Mouse (Mus musculus) intestine, embryonic 14.5 days (tissue): ENCODE results near the gene Anapc10. TPM values are rescaled to one million over a fixed set of nuclear protein-coding genes. Genes with fewer than 3 reads are reported as not detected.
"Not testable (repeated sequence)": the region's sequence is repeated elsewhere in the genome, so short reads cannot be mapped to it uniquely, and the experiment has no call there.

Experiments used
- ATAC-seq: fragments of 200-750 bp; cut with Nextera tagmentation; replicated peaks from 2 replicates; pipeline ENCODE4 v1.8.0; 2017; ENCODE audit warnings: low read depth, moderate number of reproducible peaks, moderate TSS enrichment, moderate library complexity; ENCODE audit not compliant: low FRiP score, low TSS enrichment
- DNase-seq: peaks from one replicate; pipeline ENCODE4 v3.0.0-alpha.2; 2018; ENCODE audit warnings: low spot score
- H3K27ac ChIP-seq: fragments of 300-500 bp; sonication (generic); 2 replicates; pipeline ENCODE4 v1.5.1; 2014; ENCODE audit warnings: low read depth, mild to moderate bottlenecking, control low read depth
- H3K27me3 ChIP-seq: fragments of 300-500 bp; sonication (generic); replicated peaks from 2 replicates; pipeline ENCODE4 v1.6.1; 2014; ENCODE audit warnings: low read length, control low read depth; ENCODE audit not compliant: control insufficient read depth, insufficient read depth
- H3K36me3 ChIP-seq: fragments of 300-500 bp; sonication (generic); 2 replicates; pipeline ENCODE4 v1.6.1; 2014; ENCODE audit warnings: low read length, control low read depth; ENCODE audit not compliant: control insufficient read depth, insufficient read depth
- H3K4me1 ChIP-seq: fragments of 300-500 bp; sonication (generic); replicated peaks from 2 replicates; pipeline ENCODE4 v1.6.1; 2014; ENCODE audit warnings: low read length, control low read depth, mixed read lengths; ENCODE audit not compliant: control insufficient read depth, insufficient read depth
- H3K4me2 ChIP-seq: fragments of 300-500 bp; sonication (generic); 2 replicates; pipeline ENCODE4 v1.6.1; 2014; ENCODE audit warnings: low read length
- H3K4me3 ChIP-seq: fragments of 300-500 bp; sonication (generic); 2 replicates; pipeline ENCODE4 v1.5.1; 2014; ENCODE audit warnings: low read depth, low read length, control low read depth, mixed read lengths
- H3K9ac ChIP-seq: fragments of 300-500 bp; sonication (generic); 2 replicates; pipeline ENCODE4 v1.6.1; 2014; ENCODE audit warnings: mild to moderate bottlenecking, low read length
- H3K9me3 ChIP-seq: fragments of 300-500 bp; sonication (generic); 2 replicates; pipeline ENCODE4 v1.6.1; 2016; ENCODE audit warnings: low read length, control low read depth; ENCODE audit not compliant: control insufficient read depth
- WGBS: fragments of 180-500 bp; shearing (Covaris S2); extraction: QIAGEN DNeasy Blood & Tissue Kit; methylation state at CpG from one replicate; pipeline ENCODE4 v1.1.7; 2014; 5-methylcytosine and 5-hydroxymethylcytosine counted together
- polyA plus RNA-seq: library from polyadenylated mRNA; unstranded; fragments of >200 nt; fragmentation: Nextera tagmentation; extraction: Ambion mirVana; gene quantifications from 2 replicates; pipeline ENCODE4 v1.2.1, GENCODE M21; 2014

Gene Anapc10
- polyA plus RNA-seq, 1 experiment from 2014 or later: 34.8 TPM

- Histone ChIP-seq H3K27me3 (no peaks in the 10 kb centered on the region), H3K9ac (no peak overlapping the region), H3K4me2 (no peak overlapping the region), H3K36me3 (peaks cover 5% of the 10 kb centered on the region; the same call in 1 of the 2 replicates), H3K9me3 (no peaks in the 10 kb centered on the region), H3K4me3 (no peak overlapping the region), H3K4me1 (no peaks in the 10 kb centered on the region), H3K27ac (no peak overlapping the region)
- ATAC-seq (no peak), DNase-seq (no peak)
- WGBS: 75% methylated on average over 2 of the region's 2 CpGs
Measured at GRCm38 (mm10) chr8:79750305-79750704, 38.7 kb downstream of the Anapc10 start.

DNA sequence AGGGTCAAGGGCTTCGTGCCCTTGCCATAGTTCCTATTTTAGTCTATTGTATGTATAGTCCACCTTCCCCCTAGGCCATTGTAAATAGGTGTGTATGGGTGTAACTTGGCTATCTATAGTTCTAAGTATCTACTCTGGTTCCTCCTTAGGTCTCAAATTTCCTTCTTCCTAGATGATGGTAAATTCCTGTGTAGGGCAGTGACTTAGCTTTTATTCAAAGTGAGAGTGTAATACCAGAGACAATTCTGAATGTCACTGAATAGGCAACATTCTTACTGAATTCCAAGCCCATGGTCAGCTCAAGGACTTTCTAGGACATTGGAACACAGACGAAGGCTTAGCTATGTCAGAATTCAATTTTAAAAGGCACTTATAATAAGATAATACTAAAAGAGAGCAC lies 83.3 kb downstream of the Anapc10 start:
- H3K27ac ChIP-seq, H3K27me3 ChIP-seq, H3K4me3 ChIP-seq, H3K4me2 ChIP-seq, H3K9me3 ChIP-seq, H3K36me3 ChIP-seq, H3K4me1 ChIP-seq, ATAC-seq, DNase-seq, H3K9ac ChIP-seq: not testable (repeated sequence)
- WGBS: 94% methylated on average over 2 of the region's 2 CpGs

DNA sequence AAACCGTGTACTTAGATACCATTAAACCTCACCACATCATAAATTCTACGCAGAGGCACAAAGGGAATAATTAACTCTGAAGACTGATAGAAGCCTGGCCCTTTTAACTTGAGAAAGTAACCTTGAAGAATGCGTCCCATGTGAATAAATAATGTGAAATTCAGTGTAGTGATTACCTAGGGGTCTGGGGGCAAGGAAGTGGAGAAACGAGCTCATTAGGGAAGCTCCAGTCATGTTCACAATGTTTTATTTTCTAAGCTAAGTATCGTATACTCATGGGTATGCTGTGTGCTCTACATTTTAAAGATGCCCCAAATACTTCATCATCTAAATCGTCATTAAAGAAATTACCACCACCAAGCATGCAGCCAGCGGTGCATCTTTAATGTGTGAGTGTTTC lies 85.1 kb downstream of the Anapc10 start:
- no peaks in the 10 kb centered on the region for H3K36me3 ChIP-seq
- H3K27me3 ChIP-seq: no peaks in the 10 kb centered on the region
- no peaks in the 10 kb centered on the region for H3K4me1 ChIP-seq
- no peak for DNase-seq
- H3K9ac ChIP-seq: no peak overlapping the region
- ATAC-seq: no peak
- WGBS: 78% methylated on average over 7 of the region's 7 CpGs
- no peak overlapping the region for H3K4me2 ChIP-seq
- H3K9me3 ChIP-seq: no peaks in the 10 kb centered on the region
- no peak overlapping the region for H3K4me3 ChIP-seq
- H3K27ac ChIP-seq: no peak overlapping the region

GRCm38 (mm10) chr8:79804499-79804898 lies 92.9 kb downstream of the Anapc10 start:
- WGBS: 88% methylated on average over 6 of the region's 6 CpGs
- H3K27ac ChIP-seq: no peak overlapping the region

DNA sequence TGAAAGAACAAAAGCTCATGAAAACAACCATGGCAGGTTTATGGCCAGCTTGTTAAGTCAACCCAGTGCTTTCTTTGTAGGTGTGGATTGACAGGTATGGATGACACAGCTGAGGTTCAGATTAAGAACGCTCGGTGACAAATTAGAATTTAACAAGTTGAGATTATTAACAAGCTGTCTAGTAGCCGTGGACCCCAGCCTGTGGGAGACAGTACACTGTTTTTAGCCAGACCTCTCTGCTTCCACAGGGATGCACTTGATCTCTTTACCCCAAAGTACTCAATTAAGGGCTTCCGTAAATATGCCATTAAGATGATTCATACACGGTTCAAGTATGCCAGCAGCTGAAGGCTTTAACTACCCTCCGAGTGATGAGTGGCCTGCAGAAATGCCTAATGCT lies 95.4 kb downstream of the Anapc10 start:
- Histone ChIP-seq H3K27ac (no peak overlapping the region), H3K4me1 (no peaks in the 10 kb centered on the region), H3K9me3 (no peaks in the 10 kb centered on the region), H3K4me2 (no peak overlapping the region), H3K9ac (no peak overlapping the region), H3K36me3 (no peaks in the 10 kb centered on the region), H3K4me3 (no peak overlapping the region), H3K27me3 (no peaks in the 10 kb centered on the region)
- ATAC-seq (no peak), DNase-seq (no peak)
- 17% methylated on average over 6 of the region's 6 CpGs for WGBS

More at GRCm38 (mm10) chr8:79804499-79804898, 92.9 kb downstream of the Anapc10 start:
- Histone ChIP-seq H3K9ac (no peak overlapping the region), H3K27me3 (no peaks in the 10 kb centered on the region), H3K4me1 (no peaks in the 10 kb centered on the region), H3K36me3 (no peaks in the 10 kb centered on the region), H3K4me3 (no peak overlapping the region), H3K4me2 (no peak overlapping the region), H3K9me3 (no peaks in the 10 kb centered on the region)
- ATAC-seq (no peak), DNase-seq (no peak)

GRCm38 (mm10) chr8:79826534-79826933 lies 114.9 kb downstream of the Anapc10 start:
- Histone ChIP-seq H3K4me3 (no peak overlapping the region), H3K27me3 (no peaks in the 10 kb centered on the region), H3K9me3 (no peaks in the 10 kb centered on the region), H3K27ac (no peak overlapping the region), H3K4me2 (no peak overlapping the region), H3K9ac (no peak overlapping the region), H3K36me3 (no peaks in the 10 kb centered on the region), H3K4me1 (no peaks in the 10 kb centered on the region)
- no peak for ATAC-seq
- no peak for DNase-seq
- WGBS: 88% methylated on average over 5 of the region's 5 CpGs

Other genes starting within 250 kb of the Anapc10 start
- 28.1 and 30.3 TPM in 2 replicates for gene Otud4, start 72.2 kb upstream of the Anapc10 start, polyA plus RNA-seq
- gene Abce1, start 80 bp upstream of the Anapc10 start, polyA plus RNA-seq: 108 and 117 TPM in 2 replicates